Mouse (Mus musculus) lung, embryonic 15.5 days (tissue): Measurements from ENCODE around the gene Mboat2. TPM values are rescaled to one million over a fixed set of nuclear protein-coding genes. Genes with fewer than 3 reads are reported as not detected.

ENCODE experiments used
- ATAC-seq: fragments of 200-750 bp; cut with Nextera tagmentation; 2 replicates; pipeline ENCODE4 v1.8.0; 2017; ENCODE audit warnings: moderate number of reproducible peaks, borderline replicate concordance; ENCODE audit not compliant: low FRiP score, low TSS enrichment; ENCODE audit errors: extremely low read depth
- H3K27ac ChIP-seq: fragments of 300-500 bp; sonication (generic); 2 replicates; pipeline ENCODE4 v1.5.1; 2015; ENCODE audit warnings: moderate library complexity, mild to moderate bottlenecking, inconsistent platforms
- H3K27me3 ChIP-seq: fragments of 300-500 bp; sonication (generic); 2 replicates; pipeline ENCODE4 v1.6.1; 2015; ENCODE audit warnings: inconsistent platforms
- H3K36me3 ChIP-seq: fragments of 300-500 bp; sonication (generic); 2 replicates; pipeline ENCODE4 v1.6.1; 2015; ENCODE audit warnings: inconsistent platforms
- H3K4me1 ChIP-seq: fragments of 300-500 bp; sonication (generic); 2 replicates; pipeline ENCODE4 v1.6.1; 2015; ENCODE audit warnings: inconsistent platforms
- H3K4me2 ChIP-seq: fragments of 300-500 bp; sonication (generic); 2 replicates; pipeline ENCODE4 v1.6.1; 2015; ENCODE audit warnings: inconsistent platforms, mild to moderate bottlenecking, moderate library complexity
- H3K4me3 ChIP-seq: fragments of 300-500 bp; sonication (generic); 2 replicates; pipeline ENCODE4 v1.5.1; 2015; ENCODE audit warnings: mild to moderate bottlenecking, inconsistent platforms
- H3K9ac ChIP-seq: fragments of 300-500 bp; sonication (generic); 2 replicates; pipeline ENCODE4 v1.6.1; 2015; ENCODE audit warnings: inconsistent platforms
- H3K9me3 ChIP-seq: fragments of 300-500 bp; sonication (generic); 2 replicates; pipeline ENCODE4 v1.6.1; 2016; ENCODE audit warnings: inconsistent platforms
- WGBS: fragments of 180-500 bp; shearing (Covaris S2); methylation state at CpG from one replicate; pipeline ENCODE4 v1.1.7; 2015; 5-methylcytosine and 5-hydroxymethylcytosine counted together
- polyA plus RNA-seq: library from polyadenylated mRNA; unstranded; fragments of >200 nt; fragmentation: Nextera tagmentation; extraction: Ambion mirVana; gene quantifications from 2 replicates; pipeline ENCODE4 v1.2.1, GENCODE M21; 2015

Mboat2 gene
- polyA plus RNA-seq, 1 experiment from 2014 or later, result 42.5 TPM

GRCm38 (mm10) chr12:24831964-24832427 lies 1.3 kb downstream of the Mboat2 start:
- no peaks in the 10 kb centered on the region for H3K9me3 ChIP-seq
- H3K4me1 ChIP-seq, result peaks cover 30% of the 10 kb centered on the region
- H3K27me3 ChIP-seq, result no peaks in the 10 kb centered on the region
- peak overlapping the region; percentile 77 for H3K27ac ChIP-seq
- WGBS, result under 1% methylated on average over 30 of the region's 32 CpGs
- H3K9ac ChIP-seq, result peak overlapping the region; percentile 61
- H3K36me3 ChIP-seq, result no peaks in the 10 kb centered on the region
- peak overlapping the region; percentile 80 for H3K4me2 ChIP-seq
- no peak for ATAC-seq
- H3K4me3 ChIP-seq, result peak overlapping the region; percentile 66

- Histone ChIP-seq H3K9me3 (no peaks in the 10 kb centered on the region), H3K27ac (no peak overlapping the region), H3K27me3 (no peaks in the 10 kb centered on the region), H3K4me2 (peak overlapping the region; percentile 80), H3K4me1 (peaks cover 34% of the 10 kb centered on the region), H3K36me3 (no peaks in the 10 kb centered on the region), H3K9ac (peak overlapping the region; percentile 61), H3K4me3 (peak overlapping the region; percentile 66)
- 20% methylated on average over 2 of the region's 2 CpGs for WGBS
- no peak for ATAC-seq
Observed at GRCm38 (mm10) chr12:24832438-24832837, 1.8 kb downstream of the Mboat2 start.

GRCm38 (mm10) chr12:24837947-24838346 lies 7.3 kb downstream of the Mboat2 start:
- Histone ChIP-seq H3K9ac (no peak overlapping the region), H3K4me3 (no peak overlapping the region), H3K36me3 (no peaks in the 10 kb centered on the region), H3K4me2 (no peak overlapping the region), H3K9me3 (no peaks in the 10 kb centered on the region), H3K27ac (no peak overlapping the region), H3K4me1 (peaks cover 53% of the 10 kb centered on the region), H3K27me3 (no peaks in the 10 kb centered on the region)
- 55% methylated on average over 2 of the region's 2 CpGs for WGBS
- no peak for ATAC-seq

- Histone ChIP-seq H3K9ac (no peak overlapping the region), H3K4me2 (0 out of 2 replicates have a peak overlapping the region, but pooled peaks have one; percentile 17), H3K4me1 (peaks cover 74% of the 10 kb centered on the region), H3K36me3 (no peaks in the 10 kb centered on the region), H3K27me3 (no peaks in the 10 kb centered on the region), H3K27ac (no peak overlapping the region), H3K9me3 (no peaks in the 10 kb centered on the region), H3K4me3 (no peak overlapping the region)
- ATAC-seq, result peak; percentile 52; the same call in 1 of the 2 replicates
- 50% methylated on average over 9 of the region's 9 CpGs for WGBS
Observed at GRCm38 (mm10) chr12:24841115-24841879, 10.6 kb downstream of the Mboat2 start.

GRCm38 (mm10) chr12:24842299-24842910 lies 11.7 kb downstream of the Mboat2 start:
- WGBS, result 52% methylated on average over 11 of the region's 11 CpGs
- Histone ChIP-seq H3K27me3 (no peaks in the 10 kb centered on the region), H3K4me1 (peaks cover 63% of the 10 kb centered on the region), H3K4me2 (no peak overlapping the region), H3K9ac (no peak overlapping the region), H3K36me3 (no peaks in the 10 kb centered on the region), H3K4me3 (no peak overlapping the region), H3K27ac (no peak overlapping the region), H3K9me3 (no peaks in the 10 kb centered on the region)
- no peak for ATAC-seq

- H3K4me1 ChIP-seq, result peaks cover 56% of the 10 kb centered on the region
- no peaks in the 10 kb centered on the region for H3K36me3 ChIP-seq
- H3K9me3 ChIP-seq, result no peaks in the 10 kb centered on the region
- no peak overlapping the region for H3K27ac ChIP-seq
- no peak overlapping the region for H3K9ac ChIP-seq
- H3K4me3 ChIP-seq, result no peak overlapping the region
- no peaks in the 10 kb centered on the region for H3K27me3 ChIP-seq
- H3K4me2 ChIP-seq, result no peak overlapping the region
- no peak for ATAC-seq
- WGBS, result 21% methylated on average over 7 of the region's 7 CpGs
Observed at GRCm38 (mm10) chr12:24843395-24844072, 12.9 kb downstream of the Mboat2 start.

- no peak for ATAC-seq
- Histone ChIP-seq H3K27me3 (no peaks in the 10 kb centered on the region), H3K4me3 (no peak overlapping the region), H3K4me2 (peak overlapping the region; percentile 16; the same call in 1 of the 2 replicates), H3K4me1 (peaks cover 56% of the 10 kb centered on the region), H3K9ac (no peak overlapping the region), H3K36me3 (no peaks in the 10 kb centered on the region), H3K27ac (peak overlapping the region; percentile 64), H3K9me3 (no peaks in the 10 kb centered on the region)
- WGBS, result 70% methylated on average over 4 of the region's 4 CpGs
Observed at GRCm38 (mm10) chr12:24845344-24845743, 14.7 kb downstream of the Mboat2 start.

- no peaks in the 10 kb centered on the region for H3K27me3 ChIP-seq
- H3K4me1 ChIP-seq, result peaks cover 34% of the 10 kb centered on the region
- no peak overlapping the region for H3K27ac ChIP-seq
- H3K4me2 ChIP-seq, result no peak overlapping the region
- H3K4me3 ChIP-seq, result no peak overlapping the region
- no peaks in the 10 kb centered on the region for H3K36me3 ChIP-seq
- no peak overlapping the region for H3K9ac ChIP-seq
- H3K9me3 ChIP-seq, result no peaks in the 10 kb centered on the region
- WGBS, result 54% methylated on average over 5 of the region's 5 CpGs
- ATAC-seq, result no peak
Observed at GRCm38 (mm10) chr12:24848107-24848506, 17.4 kb downstream of the Mboat2 start.

- Histone ChIP-seq H3K9me3 (no peaks in the 10 kb centered on the region), H3K27ac (no peak overlapping the region), H3K4me1 (0 out of 2 replicates have a peak, but pooled peaks cover 7% of the 10 kb centered on the region), H3K4me3 (no peak overlapping the region), H3K9ac (no peak overlapping the region), H3K4me2 (no peak overlapping the region), H3K27me3 (no peaks in the 10 kb centered on the region), H3K36me3 (no peaks in the 10 kb centered on the region)
- no peak for ATAC-seq
- WGBS, result 77% methylated on average over 5 of the region's 5 CpGs
Observed at GRCm38 (mm10) chr12:24857354-24857753, 26.7 kb downstream of the Mboat2 start.

GRCm38 (mm10) chr12:24859357-24859756 lies 28.7 kb downstream of the Mboat2 start:
- Histone ChIP-seq H3K9me3 (no peaks in the 10 kb centered on the region), H3K36me3 (no peaks in the 10 kb centered on the region), H3K4me1 (peaks cover 22% of the 10 kb centered on the region), H3K4me2 (no peak overlapping the region), H3K9ac (no peak overlapping the region), H3K4me3 (no peak overlapping the region), H3K27ac (no peak overlapping the region), H3K27me3 (no peaks in the 10 kb centered on the region)
- 57% methylated on average over 7 of the region's 7 CpGs for WGBS
- no peak for ATAC-seq

- no peaks in the 10 kb centered on the region for H3K27me3 ChIP-seq
- no peak overlapping the region for H3K4me3 ChIP-seq
- no peak for ATAC-seq
- no peak overlapping the region for H3K9ac ChIP-seq
- WGBS, result 79% methylated on average over 9 of the region's 9 CpGs
- H3K4me1 ChIP-seq, result peaks cover 27% of the 10 kb centered on the region
- no peaks in the 10 kb centered on the region for H3K9me3 ChIP-seq
- H3K36me3 ChIP-seq, result no peaks in the 10 kb centered on the region
- no peak overlapping the region for H3K4me2 ChIP-seq
- no peak overlapping the region for H3K27ac ChIP-seq
Observed at GRCm38 (mm10) chr12:24860436-24860835, 29.8 kb downstream of the Mboat2 start.

GRCm38 (mm10) chr12:24863762-24864161 lies 33.1 kb downstream of the Mboat2 start:
- no peak overlapping the region for H3K4me2 ChIP-seq
- no peak overlapping the region for H3K9ac ChIP-seq
- H3K9me3 ChIP-seq, result no peaks in the 10 kb centered on the region
- H3K36me3 ChIP-seq, result no peaks in the 10 kb centered on the region
- ATAC-seq, result peak; percentile 47; the same call in 1 of the 2 replicates
- 6% methylated on average over 1 of the region's 1 CpGs for WGBS
- peaks cover 35% of the 10 kb centered on the region for H3K4me1 ChIP-seq
- no peak overlapping the region for H3K4me3 ChIP-seq
- no peak overlapping the region for H3K27ac ChIP-seq
- no peaks in the 10 kb centered on the region for H3K27me3 ChIP-seq
